Mouse (Mus musculus) megakaryocyte-erythroid progenitor cell, adult 5-6 weeks (primary cell): ENCODE data around the gene Cd33. TPM values are rescaled to one million over a fixed set of nuclear protein-coding genes. Genes with fewer than 3 reads are reported as not detected.

Experiments used
- ATAC-seq: replicated peaks from 2 replicates; pipeline ENCODE4 v1.8.0; 2016; ENCODE audit warnings: mild to moderate bottlenecking, inconsistent platforms; ENCODE audit not compliant: severe bottlenecking, poor library complexity, low FRiP score, low TSS enrichment
- total RNA-seq, 2 experiments: library from RNA; stranded (forward) in 1 of 2; stranded (reverse) in 1 of 2; fragments of 200-1000, 215-1000 nt in 1 of 2; fragments of >200 nt in 1 of 2; fragmentation: Nextera tagmentation in 1 of 2; gene quantifications; 2 replicates each; pipeline ENCODE4 v1.2.3; 2014 to 2017

The Cd33 gene
- 1.9 and 3.5 TPM in 2 replicates for total RNA-seq (2014; fragmentation: Nextera tagmentation)
- 0.19 and 0.42 TPM in 2 replicates for total RNA-seq (2017)

DNA sequence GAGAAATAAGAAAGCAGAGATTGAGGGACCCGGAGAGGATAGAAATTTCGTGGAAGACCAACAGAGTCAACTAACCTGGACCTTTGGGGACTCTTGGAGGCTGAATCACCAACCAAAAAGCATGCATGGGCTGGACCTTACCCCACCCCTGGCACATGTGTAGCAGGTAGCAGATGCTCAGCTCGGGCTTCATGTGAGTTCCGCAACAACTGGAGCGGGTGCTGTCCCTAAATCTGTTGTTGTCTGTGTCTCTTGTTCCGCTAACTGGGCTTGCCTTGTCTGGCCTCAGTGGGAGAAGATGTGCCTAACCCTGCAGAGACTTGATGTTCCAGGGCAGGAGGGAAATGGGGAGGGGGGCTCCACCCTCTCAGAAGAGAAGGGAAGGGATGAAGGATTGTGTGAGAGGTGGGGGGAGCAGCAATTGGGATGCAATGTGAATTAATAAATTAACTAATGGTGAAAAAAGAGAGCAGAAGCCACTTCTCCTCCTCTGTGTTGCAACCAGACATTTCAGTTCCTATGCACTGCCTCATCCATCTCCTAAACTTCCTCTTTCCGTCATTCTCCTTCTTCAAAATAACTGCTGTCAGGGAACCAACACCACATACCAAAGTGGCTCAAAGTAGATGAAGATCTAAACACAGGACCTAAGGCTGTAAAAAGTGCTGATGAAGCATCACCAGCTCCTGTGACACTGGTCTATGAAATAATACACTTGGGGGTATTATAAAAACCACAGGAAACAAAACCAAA, at the start of gene Cd33:
TSS of gene Cd33 (minus strand) at position 204 of the 753 bp plus-strand sequence.
- ATAC-seq, result no peak

DNA sequence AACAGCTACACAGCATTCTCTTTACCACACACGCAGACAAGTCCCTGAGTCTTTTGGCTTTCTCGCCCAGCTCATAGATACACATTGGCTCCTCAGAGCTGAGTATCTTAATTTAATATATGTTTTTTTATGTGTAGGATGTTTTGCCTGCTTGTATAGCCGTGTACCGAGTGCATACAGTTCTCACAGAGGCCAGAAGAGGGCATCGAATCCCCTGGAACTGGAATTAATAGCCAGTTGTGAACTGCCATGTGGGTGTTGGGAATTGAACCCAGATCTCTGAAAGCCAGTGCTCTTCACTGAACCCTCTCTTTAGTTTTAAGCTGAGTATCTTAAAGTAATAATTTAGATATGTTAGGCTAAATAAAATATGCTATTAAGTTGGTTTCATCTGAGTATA, 40.6 kb upstream of the Cd33 start:
- ATAC-seq, result no peak

DNA sequence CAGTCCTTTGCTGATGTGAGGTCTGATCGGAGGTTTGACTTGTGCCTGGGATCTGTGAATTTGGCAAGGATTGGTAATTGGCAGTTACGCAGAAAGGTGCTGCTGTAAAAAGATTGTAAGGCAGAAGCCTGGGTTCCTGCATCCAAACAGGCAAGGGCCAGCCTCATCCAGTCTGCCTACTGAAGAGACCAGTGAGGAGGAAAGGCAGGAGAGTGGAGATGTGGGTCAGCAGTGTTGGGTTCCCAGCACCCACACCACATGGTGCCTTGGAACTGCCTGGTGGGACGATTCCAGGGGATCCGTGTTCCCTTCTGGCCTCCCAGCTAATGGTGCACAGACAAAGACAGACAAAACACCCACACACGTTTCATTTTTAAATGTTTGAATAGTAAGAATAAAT, 36.3 kb upstream of the Cd33 start:
- no peak for ATAC-seq

DNA sequence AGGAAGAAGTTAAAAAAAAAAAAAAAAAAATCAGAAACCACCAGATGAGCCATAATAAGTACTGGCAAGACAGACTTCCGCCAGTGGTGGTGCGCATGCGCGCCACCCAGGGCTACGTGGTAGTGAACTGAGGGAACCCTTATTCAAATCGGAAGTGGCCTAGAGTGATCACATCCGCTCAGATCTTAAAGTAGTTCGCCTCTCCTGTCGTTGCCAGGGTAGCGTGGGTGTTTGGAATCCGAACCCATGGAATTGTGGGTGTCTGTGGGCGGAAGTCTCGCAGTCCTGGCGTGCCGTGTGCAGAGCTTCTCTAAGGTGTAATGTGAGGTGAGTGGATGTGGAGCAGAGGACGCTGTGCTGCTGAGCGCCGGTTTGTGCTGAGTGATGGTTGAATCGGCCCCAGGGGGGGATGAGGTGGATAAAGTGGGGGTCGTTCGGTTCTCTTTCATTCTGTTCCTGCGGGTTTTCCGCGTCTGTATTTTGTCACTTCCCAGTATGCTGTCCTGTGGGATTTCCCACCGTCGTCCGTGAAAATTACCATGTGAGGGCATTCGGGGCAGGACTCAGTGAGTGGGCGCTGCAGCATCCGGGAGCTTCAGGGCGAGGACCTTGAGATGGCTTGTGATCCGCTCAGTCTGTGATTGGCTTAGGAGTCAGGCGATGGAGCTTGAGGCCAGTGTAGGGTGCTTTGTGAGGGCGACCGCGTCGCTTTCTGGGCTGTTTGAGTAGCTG, 35.4 kb upstream of the Cd33 start, which contains the start of gene Zfp719:
TSS of gene Zfp719 (plus strand) at position 171 of the 732 bp plus-strand sequence.
- peak; percentile 99 for ATAC-seq

GRCm38 (mm10) chr7:43571216-43571615, 27.0 kb upstream of the Cd33 start:
- ATAC-seq, result no peak

GRCm38 (mm10) chr7:43563300-43563699, 19.1 kb upstream of the Cd33 start:
- no peak for ATAC-seq

DNA sequence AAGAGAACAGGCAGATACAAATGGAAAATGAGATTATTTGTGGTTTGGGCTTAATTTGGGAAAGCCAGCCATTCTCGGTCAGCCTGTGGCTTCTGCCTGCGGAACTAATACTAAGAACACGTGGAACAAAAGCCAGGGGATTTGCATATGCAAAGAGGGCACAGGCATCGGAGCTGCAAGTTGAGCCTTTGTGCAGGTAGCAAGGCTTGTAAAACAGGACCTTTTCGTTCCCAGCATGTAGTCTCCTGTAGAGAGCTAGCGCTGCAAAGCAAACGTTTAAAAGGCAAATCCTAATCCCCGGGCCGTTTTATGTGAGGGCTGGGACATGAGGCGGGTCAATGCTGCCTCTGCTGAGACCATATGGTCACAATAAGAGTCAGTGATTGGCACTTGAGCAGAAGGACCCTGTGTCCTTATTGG, 18.4 kb upstream of the Cd33 start:
- ATAC-seq, result 0 out of 2 replicates have a peak, but pooled peaks have one; percentile 21

GRCm38 (mm10) chr7:43562006-43562633, 17.9 kb upstream of the Cd33 start, which contains the start of gene Zfp658:
Zfp658 (plus strand) TSS chr7:43562256.
- peak; percentile 85 for ATAC-seq

DNA sequence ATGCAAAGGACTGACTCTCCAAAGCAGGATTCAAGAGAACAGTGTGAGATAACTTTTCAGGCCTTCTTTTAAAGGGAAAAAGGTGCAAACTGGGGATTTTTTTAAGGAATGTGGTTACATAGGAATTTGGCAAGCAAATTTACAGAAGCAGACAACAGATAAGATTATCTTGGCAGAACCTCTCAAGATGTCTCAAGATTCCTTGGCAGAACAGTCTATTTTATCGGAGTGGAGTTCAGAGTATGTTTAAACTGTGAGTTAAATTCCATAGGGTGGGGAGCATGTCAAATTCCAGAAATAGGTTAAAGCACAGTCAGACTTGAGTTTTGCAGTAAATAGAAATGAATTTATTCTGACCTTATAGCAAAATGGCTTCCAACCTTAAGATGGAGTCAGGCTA, 12.7 kb upstream of the Cd33 start:
- ATAC-seq, result no peak

GRCm38 (mm10) chr7:43555351-43555750, 11.1 kb upstream of the Cd33 start:
- ATAC-seq, result no peak

DNA sequence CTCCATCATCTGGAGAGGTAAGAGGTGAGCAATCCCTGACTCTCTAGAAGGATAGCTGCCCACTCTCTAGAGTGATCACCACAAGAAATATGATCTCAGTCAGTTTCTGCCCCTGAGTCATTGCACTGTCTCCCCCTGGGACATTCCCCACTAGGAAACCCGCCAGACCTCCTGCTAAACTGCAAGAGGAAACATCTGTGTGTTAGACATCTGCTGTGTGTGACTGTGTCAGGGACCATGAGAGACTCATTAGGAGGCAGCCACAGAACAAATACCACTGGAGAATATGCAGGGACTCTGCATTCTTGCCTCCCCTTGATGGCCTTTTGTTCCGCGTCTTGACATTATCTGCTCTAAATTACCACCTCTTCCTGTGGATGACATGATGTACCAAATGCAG, 10.3 kb upstream of the Cd33 start:
- ATAC-seq, result no peak

GRCm38 (mm10) chr7:43553153-43553552, 8.9 kb upstream of the Cd33 start:
- ATAC-seq, result no peak

DNA sequence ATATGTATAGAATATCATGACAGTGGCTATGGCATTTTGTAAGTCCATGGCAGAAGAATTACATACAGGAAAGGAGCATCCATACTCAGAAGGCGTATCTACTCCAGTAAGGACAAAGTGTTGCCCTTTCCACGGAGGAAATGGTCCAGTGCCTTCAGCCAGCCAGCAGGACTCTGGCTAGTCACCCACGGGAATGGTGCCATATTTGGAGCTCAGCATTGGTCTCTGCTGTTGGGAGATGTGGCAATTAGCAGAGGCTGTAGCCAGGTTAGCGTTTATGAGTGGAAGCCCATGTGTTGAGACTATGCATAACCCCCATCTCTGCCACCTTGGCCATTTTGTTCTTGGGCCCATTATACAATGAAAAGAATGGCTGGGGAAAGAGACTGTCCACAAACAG, 4.0 kb upstream of the Cd33 start:
- no peak for ATAC-seq

DNA sequence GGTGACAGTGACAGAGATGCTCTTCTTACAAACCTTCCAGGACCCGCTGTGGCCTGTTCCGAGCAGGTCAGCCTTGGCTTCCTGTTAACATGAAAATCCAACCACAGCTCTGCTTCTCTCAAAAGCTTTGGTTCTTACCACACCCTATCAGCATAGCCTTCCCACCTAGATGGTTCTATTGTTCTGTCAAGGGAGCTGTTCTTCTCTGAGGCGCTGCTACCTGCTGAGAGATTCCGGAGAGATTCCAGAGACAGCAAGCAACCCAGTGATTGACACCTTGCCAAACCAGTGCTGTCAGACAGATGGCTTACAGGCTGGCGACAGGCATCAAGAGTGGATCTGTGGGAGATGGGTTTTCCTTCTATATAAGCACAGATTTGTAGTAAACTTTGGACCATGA, 3.4 kb upstream of the Cd33 start:
- no peak for ATAC-seq

DNA sequence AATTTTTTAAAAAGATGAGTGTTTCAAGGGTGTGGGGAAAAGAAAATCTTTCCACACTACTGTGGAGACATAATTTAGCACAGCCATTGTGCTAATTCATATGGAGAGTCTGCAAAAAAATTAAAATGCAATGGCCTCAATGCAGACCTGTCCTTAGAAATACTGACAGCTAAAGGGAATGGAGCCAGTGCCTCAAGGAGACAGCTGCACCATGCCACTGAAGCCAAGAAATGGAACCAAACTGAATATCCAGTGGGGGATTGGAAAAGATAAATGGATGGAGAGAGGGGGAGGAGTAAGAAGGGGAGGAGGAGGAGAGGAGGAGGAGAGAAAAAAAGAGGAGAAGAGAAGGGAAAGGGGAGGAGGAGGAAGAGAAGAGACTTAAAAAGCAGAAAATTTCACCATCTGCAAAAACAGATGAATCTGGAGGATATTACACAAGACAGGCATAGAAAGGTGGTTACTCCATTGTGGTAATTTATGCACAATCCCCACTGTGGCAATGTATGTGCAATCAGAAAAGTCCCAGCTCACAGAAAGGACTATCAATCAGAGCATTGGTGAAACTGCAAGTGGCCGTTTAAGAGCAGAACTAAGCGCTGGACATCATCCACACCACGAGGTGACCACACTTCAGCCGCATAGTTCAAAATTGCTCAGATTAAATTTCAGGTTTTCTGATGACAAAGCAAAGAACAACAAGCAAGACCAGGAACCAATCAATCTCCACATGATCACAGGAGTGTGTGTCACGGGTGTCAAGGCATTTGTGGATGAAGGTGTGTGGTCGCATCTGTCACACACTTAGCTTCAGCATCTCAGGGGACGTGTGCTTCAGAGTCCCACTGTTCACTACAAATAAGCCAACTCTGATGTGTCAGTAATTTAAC, 1.7 kb upstream of the Cd33 start:
- no peak for ATAC-seq

GRCm38 (mm10) chr7:43538524-43538923, 5.7 kb downstream of the Cd33 start:
- ATAC-seq, result no peak

GRCm38 (mm10) chr7:43532936-43533505, 11.2 kb downstream of the Cd33 start:
- ATAC-seq, result no peak

DNA sequence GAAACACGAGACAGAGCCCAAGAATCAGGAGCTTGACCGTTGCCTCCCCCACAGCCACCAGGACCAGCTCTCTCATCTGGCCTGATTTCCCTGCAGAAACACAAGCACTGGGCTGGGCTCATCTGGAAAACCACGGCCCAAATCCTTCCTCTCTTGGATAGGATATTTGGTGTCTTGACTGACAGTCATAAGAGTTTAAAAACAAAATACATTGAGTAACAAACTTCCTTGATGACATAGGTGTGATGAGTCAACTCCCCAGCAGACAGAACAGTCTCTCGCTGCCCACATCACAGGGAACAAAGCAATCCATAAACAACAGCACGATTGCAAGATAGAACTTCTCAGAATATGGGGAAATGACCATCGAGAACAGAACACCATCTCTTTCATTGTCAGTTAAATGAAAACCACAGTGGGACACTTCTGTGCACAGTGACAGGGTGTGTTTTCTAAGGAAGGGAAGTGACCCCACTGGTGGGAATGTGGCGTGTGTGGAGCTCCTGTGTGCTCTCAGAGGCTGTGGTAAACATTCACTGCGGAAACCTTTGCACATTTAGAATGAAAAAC, 13.9 kb downstream of the Cd33 start:
- ATAC-seq, result no peak

- ATAC-seq, result no peak
These were observed 18.9 kb downstream of the Cd33 start for GRCm38 (mm10) chr7:43525313-43525712.
